Mouse (Mus musculus): ENCODE data around the gene Ms4a10.

Gene Ms4a10

DNA sequence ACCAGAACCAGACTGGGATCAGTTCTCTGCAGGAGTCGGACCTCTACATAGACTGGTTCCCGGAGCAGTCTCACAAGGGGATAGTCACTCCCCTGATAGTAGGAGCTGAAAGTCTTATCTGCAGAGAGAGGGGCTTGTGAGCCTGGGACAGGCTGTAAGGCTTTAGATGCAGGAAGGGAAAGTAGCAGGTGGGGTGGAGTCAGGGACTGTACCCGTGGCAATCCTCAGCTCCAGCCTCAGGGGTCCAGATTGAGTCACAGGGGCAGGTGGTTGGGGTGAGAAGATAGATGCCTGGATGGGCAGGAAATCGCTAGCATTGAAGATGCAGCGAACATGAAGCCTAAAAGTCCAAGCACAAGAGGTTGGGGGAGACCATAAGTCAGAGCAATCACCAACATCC, 58.0 kb downstream of the Ms4a10 start:
- DNase-seq (ENCODE audit: low read depth) = no peak

GRCm38 (mm10) chr19:10914870-10915269, 59.6 kb downstream of the Ms4a10 start:
- no peak for DNase-seq (ENCODE audit: low read depth)

- DNase-seq (ENCODE audit: low read depth) = no peak
These were observed 60.2 kb downstream of the Ms4a10 start for GRCm38 (mm10) chr19:10914291-10914690.
